Mouse (Mus musculus): ENCODE data around the gene Asf1b.
"Not testable (repeated sequence)": the region's sequence is repeated elsewhere in the genome, so short reads cannot be mapped to it uniquely, and the experiment has no call there.

- not testable (repeated sequence) for TF ChIP-seq CTCF (conservative IDR thresholded peaks at IDR 0.05; ENCODE audit: insufficient read depth, insufficient read length, low read depth, low read length); POLR2A (IDR thresholded peaks at IDR 0.05; ENCODE audit: low read depth, low read length)
Measured at GRCm38 (mm10) chr8:84005502-84005901, 50.2 kb downstream of the Asf1b start.

Data from kidney, adult 2 months (tissue).